Mouse (Mus musculus) forebrain, postnatal 0 days (tissue): Measurements from ENCODE around the gene Slc9a9. TPM values are rescaled to one million over a fixed set of nuclear protein-coding genes. Genes with fewer than 3 reads are reported as not detected.

Source experiments
- ATAC-seq: fragments of 200-750 bp; cut with Nextera tagmentation; 2 replicates; pipeline ENCODE4 v1.8.0; 2017; ENCODE audit warnings: mild to moderate bottlenecking, moderate library complexity
- DNase-seq: peaks from one replicate; pipeline ENCODE4 v3.0.0-alpha.2; 2015
- H3K27ac ChIP-seq: fragments of 300-500 bp; sonication (generic); 2 replicates; pipeline ENCODE4 v1.5.1; 2014; ENCODE audit warnings: low read depth, mild to moderate bottlenecking, antibody characterized with exemption, low read length, moderate library complexity, mixed read lengths
- H3K27me3 ChIP-seq: fragments of 300-500 bp; sonication (generic); 2 replicates; pipeline ENCODE4 v1.6.1; 2014; ENCODE audit warnings: mild to moderate bottlenecking, low read length, mixed read lengths; ENCODE audit not compliant: insufficient read depth
- H3K36me3 ChIP-seq: fragments of 300-500 bp; sonication (generic); 2 replicates; pipeline ENCODE4 v1.6.1; 2014; ENCODE audit warnings: mild to moderate bottlenecking, moderate library complexity; ENCODE audit not compliant: insufficient read depth
- H3K4me1 ChIP-seq: fragments of 300-500 bp; sonication (generic); 2 replicates; pipeline ENCODE4 v1.6.1; 2014; ENCODE audit warnings: antibody characterized with exemption; ENCODE audit not compliant: insufficient read depth
- H3K4me2 ChIP-seq: fragments of 300-500 bp; sonication (generic); 2 replicates; pipeline ENCODE4 v1.6.1; 2014; ENCODE audit warnings: low read depth, mild to moderate bottlenecking, moderate library complexity
- H3K4me3 ChIP-seq: fragments of 300-500 bp; sonication (generic); 2 replicates; pipeline ENCODE4 v1.5.1; 2014; ENCODE audit warnings: low read depth, low read length, mixed read lengths
- H3K9ac ChIP-seq: fragments of 300-500 bp; sonication (generic); 2 replicates; pipeline ENCODE4 v1.6.1; 2014; ENCODE audit warnings: mild to moderate bottlenecking
- H3K9me3 ChIP-seq: fragments of 300-500 bp; sonication (generic); 2 replicates; pipeline ENCODE4 v1.6.1; 2016; ENCODE audit warnings: low read length
- CTCF ChIP-seq: sonication (generic); IDR thresholded peaks from 2 replicates; pipeline ENCODE4 v1.5.1; 2016; ENCODE audit warnings: antibody characterized with exemption, control low read depth, low read depth
- WGBS: fragments of 180-500 bp; shearing (Covaris S2); extraction: QIAGEN DNeasy Blood & Tissue Kit; methylation state at CpG from one replicate; pipeline ENCODE4 v1.1.7; 2014; 5-methylcytosine and 5-hydroxymethylcytosine counted together
- polyA plus RNA-seq: library from polyadenylated mRNA; unstranded; fragments of >200 nt; fragmentation: Nextera tagmentation; extraction: Ambion mirVana; gene quantifications from 2 replicates; pipeline ENCODE4 v1.2.1, GENCODE M21; 2015
- total RNA-seq: library from RNA; depleted of rRNA; stranded (reverse); fragments of >200 nt; gene quantifications from 2 replicates; pipeline ENCODE4 v1.2.3, GENCODE M21; 2014

Slc9a9 gene
- total and polyA plus RNA-seq, 2 experiments from 2014 or later = 4.8 to 6.7 TPM

DNA sequence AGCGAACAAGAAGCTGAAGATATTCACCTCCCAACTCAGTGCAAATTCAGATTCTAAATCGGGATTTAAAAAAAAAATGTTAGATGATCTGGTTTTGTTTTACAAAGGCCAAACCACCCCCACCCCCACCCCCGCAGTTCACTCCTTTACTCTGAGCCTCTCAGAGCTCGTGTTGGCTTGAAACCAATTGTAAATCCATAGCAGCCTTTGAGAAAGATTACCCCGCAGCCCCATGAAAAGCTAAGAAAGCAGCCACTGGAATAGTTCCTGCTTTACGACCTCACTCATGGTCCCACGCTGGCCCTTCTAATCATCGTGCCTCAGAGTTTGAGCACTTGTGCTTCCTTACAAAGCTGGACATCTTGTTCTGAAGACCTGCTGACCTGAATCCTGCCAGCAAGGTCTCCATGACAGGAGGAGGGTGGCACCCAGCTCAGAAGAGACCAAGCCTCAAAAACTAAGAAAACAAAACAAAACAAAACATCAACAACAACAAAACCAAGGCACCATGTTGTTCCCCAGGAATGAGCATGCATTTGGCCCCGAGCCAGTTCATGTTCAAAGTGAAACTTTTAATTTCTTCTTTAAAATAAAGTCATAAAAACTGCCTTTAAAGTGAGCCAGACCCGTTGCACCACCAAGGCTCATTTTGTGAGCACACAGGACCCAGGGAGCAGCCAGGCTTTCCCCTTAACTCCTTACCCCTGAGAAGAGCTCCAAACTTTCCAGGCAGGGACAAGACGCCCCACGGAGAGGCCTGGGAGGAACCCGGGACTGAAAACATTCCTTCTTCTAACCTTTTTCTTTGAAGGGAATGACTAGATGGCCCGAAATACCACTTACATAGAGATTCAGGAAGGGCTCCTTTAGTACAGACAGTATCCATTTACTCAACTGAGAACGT lies 516.9 kb downstream of the Slc9a9 start:
- H3K9me3 ChIP-seq = no peaks in the 10 kb centered on the region
- H3K9ac ChIP-seq = no peak overlapping the region
- no peak for ATAC-seq
- H3K27me3 ChIP-seq = no peaks in the 10 kb centered on the region
- H3K4me1 ChIP-seq = 0 out of 2 replicates have a peak, but pooled peaks cover 13% of the 10 kb centered on the region
- H3K27ac ChIP-seq = no peak overlapping the region
- 60% methylated on average over 15 of the region's 15 CpGs for WGBS
- no peak overlapping the region for H3K4me3 ChIP-seq
- H3K36me3 ChIP-seq = no peaks in the 10 kb centered on the region
- no peak overlapping the region for H3K4me2 ChIP-seq
- no peak for DNase-seq
- TF ChIP-seq CTCF = no peak

DNA sequence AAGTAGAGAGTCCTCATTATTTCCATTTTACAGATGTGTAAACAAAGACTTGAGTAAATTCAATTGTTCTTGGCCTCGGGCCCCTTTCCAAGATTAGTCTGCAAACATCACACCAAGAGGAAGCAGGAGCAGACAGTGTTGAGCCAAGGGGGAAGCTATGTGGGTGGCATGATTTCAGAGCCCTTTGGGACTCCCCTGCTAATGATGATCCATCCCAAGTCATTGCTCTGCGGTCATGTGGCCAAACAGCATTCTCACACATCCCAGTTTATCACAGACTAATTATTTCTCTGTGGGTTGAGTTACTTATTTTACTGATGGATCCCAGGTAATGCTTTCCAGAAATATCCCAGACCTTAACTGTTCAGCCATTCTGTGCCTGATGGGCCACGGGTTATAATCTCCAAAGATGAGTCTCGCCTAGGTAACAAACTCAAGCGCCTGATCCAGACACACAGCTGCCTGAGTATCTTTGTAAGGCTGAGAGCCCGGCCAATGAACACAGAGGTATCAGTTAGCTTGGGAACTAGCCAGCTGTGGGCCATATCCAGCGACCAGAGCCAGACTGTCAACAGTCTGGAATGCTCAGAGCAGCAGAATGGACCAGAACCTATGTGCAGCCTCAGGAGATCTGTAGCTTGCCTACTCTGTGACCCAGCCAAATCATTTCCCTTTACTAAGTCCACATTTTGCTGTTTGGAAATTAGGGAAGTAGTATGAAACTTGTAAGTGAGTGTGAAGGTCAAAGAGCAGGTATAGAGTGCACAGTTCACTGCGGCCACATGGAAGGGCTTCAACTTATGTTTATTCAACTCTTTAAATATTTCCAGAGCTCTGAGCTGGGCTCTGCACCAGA lies 518.9 kb downstream of the Slc9a9 start:
- 0 out of 2 replicates have a peak, but pooled peaks cover 5% of the 10 kb centered on the region for H3K4me1 ChIP-seq
- H3K9ac ChIP-seq = no peak overlapping the region
- no peak overlapping the region for H3K4me2 ChIP-seq
- ATAC-seq (no peak), DNase-seq (no peak)
- H3K4me3 ChIP-seq = no peak overlapping the region
- no peak for TF ChIP-seq CTCF
- H3K36me3 ChIP-seq = no peaks in the 10 kb centered on the region
- H3K27me3 ChIP-seq = no peaks in the 10 kb centered on the region
- 82% methylated on average over 8 of the region's 8 CpGs for WGBS
- H3K27ac ChIP-seq = no peak overlapping the region
- no peaks in the 10 kb centered on the region for H3K9me3 ChIP-seq

DNA sequence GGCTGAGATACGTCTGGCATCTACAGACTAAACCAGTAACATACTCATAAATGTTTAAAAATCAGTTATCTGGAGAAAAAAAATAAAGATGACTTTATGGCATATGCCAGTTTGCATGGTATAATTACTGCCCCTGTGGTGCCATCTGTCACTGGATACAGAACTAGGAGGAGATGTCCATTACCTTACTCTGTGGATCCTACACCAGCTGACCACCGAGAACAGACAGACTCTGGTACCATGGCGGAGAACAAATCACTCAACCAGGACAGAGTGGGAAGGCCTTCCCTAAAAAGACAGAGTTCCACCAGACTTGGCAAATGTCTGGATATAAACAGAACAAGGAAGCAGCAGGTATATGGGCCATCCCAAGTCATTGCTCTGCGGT lies 519.5 kb downstream of the Slc9a9 start:
- no peak for DNase-seq
- TF ChIP-seq CTCF = no peak

DNA sequence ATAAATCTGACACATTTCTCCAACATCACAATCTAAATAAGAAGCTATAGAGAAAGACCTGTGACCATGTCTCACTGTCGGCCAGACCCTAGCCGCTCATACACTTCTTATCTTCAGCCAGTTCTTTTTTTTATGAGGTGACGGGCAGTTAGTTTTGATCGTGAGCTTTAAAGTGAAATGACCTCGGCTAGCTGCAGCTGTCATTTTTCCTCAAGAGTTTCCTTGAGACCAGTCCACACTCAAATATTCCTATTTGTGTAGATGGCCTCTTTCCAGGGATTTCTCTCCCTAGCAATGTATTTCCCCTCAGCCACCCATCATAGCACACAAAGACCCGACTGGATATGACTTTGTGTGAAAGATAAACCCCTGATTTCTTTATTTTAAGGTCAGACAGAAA lies 521.7 kb downstream of the Slc9a9 start:
- H3K9ac ChIP-seq = no peak overlapping the region
- H3K9me3 ChIP-seq = no peaks in the 10 kb centered on the region
- DNase-seq = no peak
- no peak for TF ChIP-seq CTCF
- no peaks in the 10 kb centered on the region for H3K27me3 ChIP-seq
- H3K4me2 ChIP-seq = no peak overlapping the region
- no peak overlapping the region for H3K27ac ChIP-seq
- WGBS = 85% methylated on average over 6 of the region's 6 CpGs
- ATAC-seq = no peak
- H3K4me3 ChIP-seq = no peak overlapping the region
- 0 out of 2 replicates have a peak, but pooled peaks cover 5% of the 10 kb centered on the region for H3K4me1 ChIP-seq
- H3K36me3 ChIP-seq = no peaks in the 10 kb centered on the region

More for the DNA sequence above, 519.5 kb downstream of the Slc9a9 start:
- H3K9ac ChIP-seq = no peak overlapping the region
- H3K27ac ChIP-seq = no peak overlapping the region
- H3K27me3 ChIP-seq = no peaks in the 10 kb centered on the region
- ATAC-seq = no peak
- no peak overlapping the region for H3K4me2 ChIP-seq
- H3K36me3 ChIP-seq = no peaks in the 10 kb centered on the region
- 0 out of 2 replicates have a peak, but pooled peaks cover 5% of the 10 kb centered on the region for H3K4me1 ChIP-seq
- H3K4me3 ChIP-seq = no peak overlapping the region
- 86% methylated on average over 4 of the region's 4 CpGs for WGBS
- H3K9me3 ChIP-seq = no peaks in the 10 kb centered on the region

DNA sequence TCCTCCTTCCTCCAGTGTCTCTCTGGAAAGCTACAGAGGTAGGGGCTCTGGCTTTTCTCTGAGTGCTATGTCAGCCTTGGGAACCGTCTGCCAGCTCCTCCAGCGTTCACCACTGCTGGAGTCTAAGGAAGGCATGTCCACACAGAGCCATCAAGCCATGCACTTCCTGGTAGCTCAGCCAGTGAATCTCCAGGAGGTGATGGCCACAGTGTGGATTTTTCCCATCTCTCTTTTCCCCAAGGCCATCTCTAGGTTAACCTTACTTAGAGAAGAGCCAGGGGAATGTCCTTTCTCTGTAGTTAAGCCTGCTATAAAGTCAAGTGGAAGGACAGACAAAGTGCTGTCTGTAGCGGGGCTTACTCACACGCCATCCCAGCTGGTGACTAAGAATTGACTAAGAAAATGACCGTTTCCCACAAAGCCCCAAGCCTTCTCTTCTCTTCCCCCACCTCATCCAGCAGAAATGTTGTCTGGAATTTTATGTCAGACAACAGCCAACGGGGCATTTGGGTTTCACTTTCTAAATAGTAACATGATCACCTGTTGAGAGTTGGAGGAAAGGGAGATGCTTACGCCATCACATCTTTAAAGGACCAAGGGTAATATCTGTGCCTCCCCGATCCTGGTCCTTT lies 523.3 kb downstream of the Slc9a9 start:
- no peaks in the 10 kb centered on the region for H3K27me3 ChIP-seq
- H3K4me2 ChIP-seq = no peak overlapping the region
- TF ChIP-seq CTCF = no peak
- DNase-seq = no peak
- H3K36me3 ChIP-seq = no peaks in the 10 kb centered on the region
- H3K4me3 ChIP-seq = no peak overlapping the region
- no peak overlapping the region for H3K9ac ChIP-seq
- H3K4me1 ChIP-seq = no peaks in the 10 kb centered on the region
- no peak overlapping the region for H3K27ac ChIP-seq
- WGBS = 86% methylated on average over 8 of the region's 8 CpGs
- no peak for ATAC-seq
- H3K9me3 ChIP-seq = no peaks in the 10 kb centered on the region

DNA sequence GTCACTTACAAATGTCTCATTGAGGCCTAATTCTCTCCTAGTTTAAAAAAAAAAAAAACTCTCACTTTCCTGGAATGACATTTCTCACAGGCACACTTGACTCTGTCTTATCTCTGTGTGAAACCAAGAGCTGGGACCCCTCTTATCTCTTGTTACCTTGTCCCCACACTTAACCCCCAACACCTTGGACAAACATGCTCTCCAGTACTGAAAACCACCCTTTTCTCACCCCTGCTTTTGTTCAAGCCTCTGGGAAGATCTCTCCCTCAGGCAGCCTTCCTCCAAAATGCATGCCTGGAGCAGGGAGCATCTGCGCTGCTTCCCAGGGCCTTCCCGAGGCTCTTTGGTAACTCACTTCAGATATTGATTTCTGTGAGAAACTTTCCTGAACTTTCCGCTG lies 524.0 kb downstream of the Slc9a9 start:
- no peak for DNase-seq
- Histone ChIP-seq H3K36me3 (no peaks in the 10 kb centered on the region), H3K4me3 (no peak overlapping the region), H3K4me2 (no peak overlapping the region), H3K27ac (no peak overlapping the region), H3K4me1 (no peaks in the 10 kb centered on the region), H3K9me3 (no peaks in the 10 kb centered on the region), H3K27me3 (no peaks in the 10 kb centered on the region), H3K9ac (no peak overlapping the region)
- 89% methylated on average over 3 of the region's 3 CpGs for WGBS
- ATAC-seq = no peak
- no peak for TF ChIP-seq CTCF
